Mouse (Mus musculus) kidney, postnatal 25 days (tissue): ENCODE data around the gene 4933406M09Rik.

Experiments
- DNase-seq, 2 experiments: peaks; one replicate each; pipeline ENCODE4 v3.0.0; 2021; ENCODE audit warnings: mixed read lengths in 2 of 2

The 4933406M09Rik gene

GRCm38 (mm10) chr1:134385666-134386065 is at the start of gene 4933406M09Rik:
Gene 4933406M09Rik, plus strand, starts transcription at chr1:134385940.
- DNase-seq, result no peak

DNA sequence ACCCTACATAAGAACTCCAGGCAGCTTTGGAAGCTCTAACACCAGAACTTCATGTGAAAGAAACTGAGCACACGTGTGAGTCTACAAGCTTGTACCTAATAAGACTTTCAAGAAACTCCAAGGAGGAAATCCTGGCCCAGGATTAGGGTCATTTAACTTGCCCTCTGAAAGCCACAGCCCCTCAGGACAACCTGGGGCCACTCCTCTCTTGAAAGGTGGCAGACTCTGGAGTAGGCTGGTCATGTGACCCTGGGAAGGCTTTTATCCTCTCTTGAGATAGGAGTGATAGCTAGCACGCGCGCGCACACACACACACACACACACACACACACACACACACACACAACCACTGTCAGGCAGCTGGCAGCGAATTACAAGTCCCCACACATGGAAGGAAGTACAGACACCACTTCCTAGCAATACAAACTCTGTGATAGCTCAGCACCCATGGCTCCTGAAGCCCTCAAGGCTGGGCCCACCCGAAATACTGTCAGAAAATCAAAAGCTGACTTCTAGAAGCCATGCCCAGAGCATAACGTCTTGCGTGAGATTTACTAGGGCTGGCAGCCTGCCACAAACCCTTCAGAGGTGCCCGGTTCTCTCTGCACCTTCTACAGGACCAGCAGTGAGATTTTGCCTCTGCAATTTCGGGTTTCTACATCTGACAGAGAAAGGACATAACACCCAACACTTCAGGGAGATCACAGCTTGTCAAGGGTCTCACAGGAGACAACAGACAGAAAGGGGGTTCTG is 48.6 kb upstream of the 4933406M09Rik start:
- DNase-seq, result no peak

DNA sequence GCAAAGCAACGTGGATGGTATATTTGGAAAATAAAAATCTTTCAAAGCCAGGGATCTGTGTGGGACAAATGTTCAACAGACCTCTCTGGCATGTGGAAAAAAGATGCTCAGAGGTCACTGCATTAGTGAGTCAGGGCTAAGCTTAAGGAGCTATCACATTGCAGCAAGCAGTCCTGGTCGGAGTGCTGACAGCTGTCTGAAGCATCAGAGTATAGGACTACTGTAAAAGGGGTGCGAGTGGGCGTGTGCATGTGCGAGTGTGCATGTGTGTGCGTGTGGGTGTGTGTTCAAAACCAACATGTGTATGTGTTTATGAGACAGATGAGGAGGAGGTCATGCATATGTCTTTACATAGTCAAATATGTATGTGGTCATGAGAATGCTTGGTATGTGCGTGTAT is 46.6 kb upstream of the 4933406M09Rik start:
- DNase-seq, result no peak

DNA sequence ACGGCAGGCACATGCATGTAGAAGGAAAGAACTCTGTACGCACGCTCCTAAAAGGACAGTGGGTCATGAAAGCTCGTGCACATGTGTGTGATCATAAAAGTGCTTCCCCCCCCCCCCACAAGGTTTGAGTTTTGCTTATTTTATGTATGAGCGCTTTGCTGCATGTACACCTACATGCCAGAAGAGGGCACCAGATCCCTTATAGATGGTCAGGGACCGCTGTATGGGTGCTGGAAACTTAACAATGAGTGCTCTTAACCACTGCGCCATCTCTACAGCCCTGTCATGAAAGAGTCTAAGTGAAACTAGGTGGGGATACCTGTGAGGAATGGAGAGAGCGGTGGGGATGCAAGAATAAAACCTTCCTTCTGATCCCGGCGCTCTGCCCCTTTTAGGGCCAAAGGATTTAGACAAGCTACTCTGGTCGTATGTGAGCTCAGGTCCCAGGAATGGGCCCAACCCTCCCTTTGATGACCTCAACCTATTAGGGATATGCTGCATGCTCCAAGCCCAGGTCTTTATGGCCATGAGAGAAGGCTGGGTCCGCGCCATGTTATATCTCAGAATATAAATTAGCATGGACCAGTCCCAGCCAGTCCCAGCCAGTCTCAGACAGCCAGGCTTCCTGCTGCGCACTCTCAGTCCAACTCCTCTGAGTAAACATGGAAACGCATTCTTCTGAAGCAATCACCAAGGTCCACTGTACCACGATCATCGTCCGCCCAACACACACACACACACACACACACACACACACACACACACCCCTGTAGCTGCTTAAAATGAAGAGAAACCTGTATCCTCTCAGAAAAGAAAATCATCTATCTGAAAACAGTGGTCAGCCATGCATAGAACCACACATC is 45.8 kb upstream of the 4933406M09Rik start:
- DNase-seq, result no peak

DNA sequence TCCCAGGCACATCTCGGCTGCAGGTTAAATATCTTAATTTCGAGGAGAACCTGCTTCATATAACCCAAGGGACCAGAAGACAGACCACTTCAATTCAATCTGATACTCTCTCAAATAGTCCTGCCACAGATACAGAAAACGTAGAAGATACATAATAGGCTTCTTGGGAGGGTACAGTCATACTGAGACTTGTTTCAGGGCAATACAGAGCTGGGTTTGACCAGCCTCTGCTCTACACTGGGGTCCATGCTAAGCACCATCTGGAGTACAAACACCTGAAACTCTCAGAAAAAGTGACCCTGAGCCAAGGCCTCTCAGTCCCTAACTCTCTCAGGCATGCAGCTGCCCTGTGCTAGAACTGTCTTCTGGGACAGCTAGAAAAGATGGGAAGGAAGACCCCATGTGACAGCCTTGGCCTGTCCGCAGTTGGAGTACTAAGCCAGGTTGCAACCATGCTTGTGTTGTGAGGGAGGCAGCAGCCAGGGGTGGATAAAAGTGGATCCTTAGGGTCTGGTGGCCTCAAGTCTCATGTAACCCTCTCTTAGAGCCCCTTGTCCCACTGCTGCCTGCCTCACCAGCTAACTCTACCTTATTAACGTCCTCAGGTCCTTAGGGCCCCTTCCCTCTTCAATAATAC is 44.0 kb upstream of the 4933406M09Rik start:
- no peak for DNase-seq

GRCm38 (mm10) chr1:134342278-134342664 is 43.5 kb upstream of the 4933406M09Rik start:
- DNase-seq, result no peak

- DNase-seq, result no peak
Measured at GRCm38 (mm10) chr1:134342781-134343310, 42.9 kb upstream of the 4933406M09Rik start.

DNA sequence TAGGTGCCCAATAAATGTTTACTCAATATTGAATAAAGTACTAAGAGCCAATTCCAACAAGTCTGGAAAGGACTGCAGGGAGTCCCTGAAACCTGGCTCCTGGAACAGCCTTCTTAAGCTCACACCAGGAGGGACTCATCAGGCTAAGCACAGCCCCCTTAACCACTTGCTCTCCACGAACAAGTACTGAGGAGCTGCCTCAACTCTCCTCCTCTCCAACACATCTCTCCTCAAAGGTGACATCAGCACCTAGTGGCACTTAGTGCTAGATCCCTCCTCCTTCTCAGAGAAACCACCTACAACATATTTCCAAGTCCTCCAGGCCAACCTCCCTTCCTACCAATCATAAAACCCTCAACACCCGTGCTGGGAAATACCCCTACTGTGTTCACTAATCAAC is 42.2 kb upstream of the 4933406M09Rik start:
- DNase-seq, result no peak

DNA sequence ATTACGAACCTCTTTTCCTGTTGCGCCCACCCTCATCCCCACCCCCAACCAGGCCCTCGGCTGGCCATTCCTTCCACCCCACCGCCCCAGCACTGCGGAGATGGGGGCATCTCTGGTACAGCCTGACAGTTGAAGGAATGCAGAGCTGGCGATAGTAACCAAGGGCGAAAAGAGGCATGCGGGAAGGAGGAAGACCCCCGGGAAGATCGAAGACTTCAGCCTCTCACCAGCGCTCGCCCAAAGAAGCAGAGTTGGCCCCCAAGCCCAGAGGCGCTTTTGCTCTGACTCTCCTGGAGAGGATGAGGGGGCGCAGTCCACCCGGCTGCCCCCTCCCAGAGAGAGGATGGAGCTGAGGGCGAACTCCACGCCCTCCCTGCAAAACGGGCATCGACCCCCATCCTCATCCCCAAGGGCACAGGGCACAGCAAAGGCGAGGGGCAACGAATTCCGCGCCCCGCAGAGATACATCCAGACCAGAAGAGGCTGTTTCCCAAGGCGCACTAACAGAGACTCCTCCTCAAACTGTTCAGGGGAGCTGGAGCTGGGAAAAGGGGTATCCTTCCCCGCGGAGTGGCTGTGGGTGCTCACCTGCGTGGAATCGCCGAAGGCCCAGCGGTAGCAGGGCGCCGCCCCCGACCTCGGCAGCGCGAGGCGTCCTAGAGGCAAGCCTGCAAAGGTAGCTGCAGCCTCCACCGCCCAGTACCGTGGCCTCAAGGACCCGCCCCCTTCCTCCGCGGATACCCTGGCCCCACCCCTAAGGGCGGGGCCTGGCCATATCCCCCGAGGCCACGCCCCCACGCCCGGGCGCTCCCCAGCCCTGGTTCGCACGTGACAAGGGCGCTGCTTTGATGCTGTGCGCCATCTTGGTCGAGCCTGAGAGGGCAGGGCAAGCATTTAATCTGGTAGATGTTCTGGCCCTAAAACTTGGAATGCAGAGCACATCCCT is 41.5 kb upstream of the 4933406M09Rik start:
- peak; percentile 77 to 87 for DNase-seq

DNA sequence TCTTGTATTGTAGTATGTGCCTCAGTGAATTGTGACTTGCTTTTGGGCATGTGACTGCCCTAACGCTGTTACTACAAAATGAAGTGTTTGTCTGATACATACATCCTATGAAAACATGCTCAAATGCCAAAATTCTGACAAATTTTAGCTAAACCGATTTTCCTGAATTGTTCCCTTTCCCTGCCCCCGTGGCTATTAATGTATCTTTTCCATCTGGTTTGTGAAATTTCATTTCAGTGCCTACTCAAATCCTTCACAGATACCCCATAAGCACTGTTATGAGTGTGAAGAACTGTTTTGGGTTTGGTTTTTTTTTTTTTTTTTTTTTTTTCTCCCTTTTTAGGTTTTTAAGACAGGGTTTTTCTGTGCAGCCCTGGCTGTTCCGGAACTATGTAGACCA is 40.7 kb upstream of the 4933406M09Rik start:
- DNase-seq, result no peak

GRCm38 (mm10) chr1:134347791-134348190 is 37.9 kb upstream of the 4933406M09Rik start:
- no peak for DNase-seq

DNA sequence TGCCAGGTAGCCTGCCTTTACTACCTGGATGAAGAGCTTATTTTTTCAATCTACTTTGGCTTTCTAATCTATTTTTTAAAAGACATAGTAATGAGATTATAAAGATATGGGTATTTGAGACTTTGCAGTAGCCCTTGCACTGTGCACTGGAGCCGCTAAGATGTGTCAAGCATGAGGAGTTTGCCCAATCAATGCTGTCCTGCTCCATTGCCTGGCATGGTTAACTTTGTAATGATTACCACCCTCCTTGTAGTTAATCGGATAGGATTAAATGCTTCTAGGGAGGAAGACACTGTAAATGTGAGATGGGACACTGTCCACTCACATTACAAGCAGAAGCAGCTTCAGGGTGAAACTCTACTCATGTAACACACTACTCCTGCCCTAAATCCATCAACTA is 32.4 kb upstream of the 4933406M09Rik start:
- peak in 1 of 2 experiments; percentile 30 for DNase-seq

- no peak for DNase-seq
Measured at GRCm38 (mm10) chr1:134357461-134357860, 28.3 kb upstream of the 4933406M09Rik start.

DNA sequence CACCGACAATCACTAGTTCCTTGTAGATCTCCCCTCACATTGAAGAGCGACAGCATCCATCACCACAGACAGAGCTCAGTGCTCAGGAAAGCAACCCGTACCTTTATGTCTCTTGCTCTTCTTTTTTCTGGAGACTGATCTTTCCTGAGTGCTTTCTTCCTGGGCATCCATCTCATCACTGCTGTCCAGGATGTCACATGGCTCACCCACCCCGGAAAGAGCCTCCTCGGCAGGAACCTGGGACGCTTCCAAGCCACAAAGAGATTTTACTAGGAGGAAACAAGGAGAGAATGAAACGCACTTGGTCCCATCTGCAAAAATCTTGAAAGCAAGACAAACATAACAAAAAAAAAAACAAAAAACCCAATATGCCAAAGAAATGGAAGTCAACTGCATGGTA is 25.1 kb upstream of the 4933406M09Rik start:
- DNase-seq, result no peak

DNA sequence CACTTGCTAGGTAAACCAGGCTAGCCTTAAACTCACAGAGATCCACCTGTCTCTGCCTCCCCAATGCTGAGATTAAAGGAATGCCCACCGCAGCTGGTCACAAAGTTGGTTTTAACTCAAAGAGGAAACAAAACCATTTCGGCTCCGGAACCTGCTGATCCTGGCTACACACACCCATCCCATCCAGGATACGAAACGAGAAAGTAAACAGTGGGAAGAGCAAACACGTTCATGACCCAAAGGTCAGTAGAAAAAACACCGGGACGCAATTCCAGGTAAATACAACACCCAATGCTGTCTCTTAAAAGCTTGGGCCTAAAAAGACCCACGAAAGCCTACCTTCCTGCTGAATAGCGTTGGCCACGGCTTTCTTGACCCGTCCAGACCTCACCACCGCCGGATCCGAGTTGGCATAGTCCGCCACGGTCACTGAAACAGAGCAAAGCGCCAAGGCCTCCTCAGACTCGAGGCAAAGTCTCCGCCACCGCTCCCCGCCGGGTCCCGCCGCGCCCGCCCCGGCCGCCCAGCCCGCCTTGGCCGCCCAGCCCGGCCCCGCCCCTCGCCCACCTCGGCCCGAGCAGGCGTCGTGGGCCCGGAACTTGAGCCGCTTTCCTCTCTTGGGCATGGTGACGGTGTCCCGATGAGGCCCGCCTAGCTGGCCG is 24.4 kb upstream of the 4933406M09Rik start:
- DNase-seq, result no peak

- DNase-seq, result peak; percentile 95 to 99
Measured at GRCm38 (mm10) chr1:134361857-134362212, 23.9 kb upstream of the 4933406M09Rik start, which contains the start of gene Tmem183a. Gene Tmem183a, minus strand, starts transcription at chr1:134361979.

GRCm38 (mm10) chr1:134363194-134363593 is 22.5 kb upstream of the 4933406M09Rik start:
- no peak for DNase-seq

DNA sequence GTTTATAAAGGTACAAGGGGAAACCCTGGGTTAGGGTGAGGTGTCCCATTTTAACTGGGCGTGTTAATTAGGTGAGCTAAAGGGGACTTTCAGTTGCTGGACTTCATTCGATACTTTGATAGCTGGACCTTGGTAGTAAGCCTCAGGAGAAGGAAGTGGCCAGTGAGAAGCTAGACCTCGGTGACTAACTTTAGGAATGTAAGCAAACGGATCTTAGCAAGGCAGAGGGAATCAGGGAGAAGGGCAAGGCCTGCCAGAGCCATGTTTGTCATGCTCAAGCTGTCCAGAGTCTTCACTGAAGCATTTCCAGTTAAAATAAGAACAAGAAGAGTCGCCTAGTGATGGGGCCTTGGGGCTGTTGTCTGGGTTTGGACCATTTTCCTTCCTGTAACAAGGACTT is 20.2 kb upstream of the 4933406M09Rik start:
- no peak for DNase-seq

DNA sequence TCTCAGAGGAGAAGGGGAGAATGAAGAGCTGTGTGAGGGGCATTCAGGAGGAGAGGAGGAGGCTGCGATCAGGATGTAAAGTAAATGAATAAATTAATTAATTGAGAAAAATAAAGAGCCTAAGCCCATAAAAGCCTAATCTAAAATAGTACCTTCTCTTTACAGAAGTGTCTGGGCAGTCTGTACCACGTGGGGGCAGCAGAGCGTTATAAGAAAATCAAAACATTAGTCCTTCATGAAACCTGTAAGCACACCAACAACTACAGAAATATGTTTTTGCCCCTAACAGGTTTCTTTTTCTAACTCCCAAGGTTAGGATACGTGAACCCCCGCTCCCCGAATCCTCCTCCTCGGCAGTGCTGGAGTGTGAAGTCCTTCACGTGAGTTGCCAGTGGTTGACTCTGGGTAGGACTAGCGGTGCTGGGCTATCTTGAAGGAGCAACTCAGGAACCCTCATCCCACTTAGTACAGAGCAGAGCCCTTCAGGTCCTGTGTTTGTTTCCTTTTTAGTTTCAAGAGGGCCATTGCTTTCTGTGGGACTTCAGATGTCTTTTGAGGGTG is 16.9 kb upstream of the 4933406M09Rik start:
- peak; percentile 68 to 87 for DNase-seq

DNA sequence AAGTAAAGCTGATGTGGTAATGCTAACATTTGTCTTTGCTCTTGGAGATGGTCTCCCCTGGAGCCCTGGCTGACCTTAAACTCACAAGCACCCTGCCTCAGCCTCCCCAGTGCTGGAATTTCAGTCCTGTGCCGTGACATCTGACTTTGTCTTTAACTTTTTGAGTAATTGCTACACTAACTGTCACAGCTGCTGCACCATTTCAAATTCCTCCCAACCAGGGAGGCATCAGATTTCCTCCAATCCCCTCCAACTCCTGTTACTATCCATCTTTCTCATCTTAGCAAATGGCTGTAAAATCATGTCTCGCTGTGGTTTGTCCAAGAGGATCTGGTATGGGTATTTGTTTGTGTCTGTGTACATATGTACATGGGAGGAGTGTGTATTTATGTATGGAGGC is 11.6 kb upstream of the 4933406M09Rik start:
- DNase-seq, result no peak

GRCm38 (mm10) chr1:134381051-134381450 is 4.7 kb upstream of the 4933406M09Rik start:
- no peak for DNase-seq
